Mouse (Mus musculus): Measurements from ENCODE around the gene Sdf2. TPM values are rescaled to one million over a fixed set of nuclear protein-coding genes. Genes with fewer than 3 reads are reported as not detected.

The Sdf2 gene
- polyA plus RNA-seq, 1 experiment from 2014 or later, result 118 TPM

DNA sequence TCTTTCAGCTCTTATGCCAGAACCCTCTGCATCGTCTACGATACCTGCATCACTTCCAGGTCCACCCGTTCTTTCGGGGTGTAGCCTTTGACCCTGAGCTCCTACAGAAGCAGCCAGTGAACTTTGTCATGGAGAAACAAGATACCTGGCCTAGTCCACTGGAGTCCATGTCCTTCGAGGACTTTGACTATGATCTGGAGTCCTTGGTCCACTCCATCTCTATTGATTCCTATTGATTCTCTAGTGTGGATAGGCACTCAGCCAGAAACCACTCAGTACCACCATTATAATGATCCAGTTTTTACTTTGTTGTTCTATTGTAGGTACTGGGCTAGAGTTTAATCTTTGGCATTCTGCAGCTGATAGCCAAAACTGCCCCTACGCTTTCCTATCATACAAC is 49.0 kb downstream of the Sdf2 start:
- CTCF ChIA-PET, result interaction anchor here (1.3 kb wide), 1 partner anchor 26 kb away, joined by 4 read pairs; no protein-coding TSS in a partner anchor
- H3K27me3 ChIP-seq, result no peaks in the 10 kb centered on the region
- TF ChIP-seq CTCF (IDR thresholded peaks at IDR 0.05), result no peak

DNA sequence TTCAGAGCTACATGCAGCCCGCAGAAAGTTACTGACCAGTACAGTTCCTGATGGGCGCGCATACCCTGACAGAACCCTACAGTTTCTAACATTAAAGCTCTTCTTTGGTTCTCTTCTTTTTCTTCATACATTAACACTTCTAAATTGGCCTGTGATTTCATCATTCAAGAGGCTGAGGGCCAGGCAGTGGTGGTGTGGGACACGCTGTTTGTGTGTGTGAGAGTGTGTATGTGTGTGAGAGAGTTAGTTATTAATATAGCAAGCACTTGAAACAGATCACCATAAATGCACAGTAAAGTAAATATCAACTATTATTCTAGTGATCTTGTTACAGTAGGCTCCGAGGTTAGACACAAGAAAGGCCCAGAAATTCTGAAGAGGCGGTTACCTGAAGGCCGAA is 55.4 kb downstream of the Sdf2 start:
- H3K27me3 ChIP-seq, result no peaks in the 10 kb centered on the region
- CTCF ChIA-PET, result interaction anchor here (2.1 kb wide), 1 partner anchor 11 kb away, joined by 5 read pairs; no protein-coding TSS in a partner anchor
- ATAC-seq (no peak), DNase-seq (ENCODE audit: low read depth, low spot score) (no peak)
- in situ Hi-C loops (cut with MboI; ENCODE audit: low pct_unique_long_range_greater_than_20kb), result no loop called here
- no peak for TF ChIP-seq CTCF (IDR thresholded peaks at IDR 0.05)
- POLR2A ChIA-PET, result interaction anchor here (0.8 kb wide), 1 partner anchor 11 kb away, joined by 4 read pairs; no protein-coding TSS in a partner anchor

More for the DNA sequence above, 49.0 kb downstream of the Sdf2 start:
- in situ Hi-C loops (cut with MboI; ENCODE audit: low pct_unique_long_range_greater_than_20kb), result no loop called here
- POLR2A ChIA-PET, result interaction anchor here (0.9 kb wide), 1 partner anchor 18 kb away, joined by 6 read pairs; no protein-coding TSS in a partner anchor
- DNase-seq (ENCODE audit: low read depth, low spot score), result no peak
- ATAC-seq, result no peak

DNA sequence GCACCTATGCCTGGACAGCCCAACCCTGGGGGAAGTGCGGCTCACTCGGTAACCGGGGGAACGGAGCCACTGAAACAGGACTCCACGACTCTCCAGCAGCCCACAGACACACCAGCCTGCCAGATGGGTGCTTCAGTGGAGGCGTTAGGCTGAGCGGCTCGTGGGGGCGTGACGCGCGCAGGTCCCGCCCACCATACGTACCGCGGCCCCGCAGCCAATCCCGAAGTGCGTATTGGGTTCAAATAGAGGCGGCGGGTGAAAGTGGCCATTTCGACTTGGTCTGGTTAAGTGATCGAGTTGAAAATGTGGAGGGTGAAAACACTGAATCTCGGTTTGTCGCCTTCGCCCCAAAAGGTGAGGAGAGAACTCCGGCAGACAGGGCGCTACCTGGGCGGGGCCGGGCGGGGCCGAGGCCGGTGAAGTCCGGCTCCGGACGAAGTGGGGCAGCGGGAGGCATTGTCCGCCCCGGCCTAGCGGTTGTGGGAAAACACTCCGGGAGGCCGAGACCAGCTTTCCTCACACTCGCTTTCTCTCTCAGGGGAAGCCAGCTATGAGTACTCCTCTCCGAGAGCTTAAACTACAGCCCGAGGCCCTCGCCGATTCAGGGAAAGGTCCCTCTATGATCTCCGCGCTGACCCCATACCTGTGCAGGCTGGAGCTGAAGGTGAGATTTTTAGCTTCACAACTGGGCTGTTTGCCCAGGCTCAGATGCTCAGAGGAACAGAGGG is 56.0 kb downstream of the Sdf2 start, which contains the start of gene Spag5:
Gene Spag5 (plus strand): TSS at position 173 of the 728 bp plus-strand sequence.
- ChIA-PET POLR2A (interaction anchor here (0.6 to 1.0 kb wide), 3 partner anchors 12 to 19 kb away, joined by 3 to 4 read pairs (median 4); no protein-coding TSS in a partner anchor), CTCF (interaction anchor here (1.1 to 2.1 kb wide), 2 partner anchors 12 to 17 kb away, joined by 4 to 5 read pairs; no protein-coding TSS in a partner anchor)
- no peaks in the 10 kb centered on the region for H3K27me3 ChIP-seq
- TF ChIP-seq CTCF (IDR thresholded peaks at IDR 0.05), result no peak
- ATAC-seq (peak; percentile 95), DNase-seq (ENCODE audit: low read depth, low spot score) (peak; percentile 37)
- in situ Hi-C loops (cut with MboI; ENCODE audit: low pct_unique_long_range_greater_than_20kb), result no loop called here

Other genes with a start within 250 kb of the Sdf2 start
- 17.9 TPM for gene Dhrs13, start 213.5 kb upstream of the Sdf2 start, polyA plus RNA-seq (2021)
- gene Flot2, start 207.8 kb upstream of the Sdf2 start, polyA plus RNA-seq (2021), result 143 TPM
- gene Eral1, start 165.4 kb upstream of the Sdf2 start, polyA plus RNA-seq (2021), result 22.1 TPM
- 18.6 TPM for gene Fam222b, start 151.1 kb upstream of the Sdf2 start, polyA plus RNA-seq (2021)
- gene Traf4, start 80.2 kb upstream of the Sdf2 start, polyA plus RNA-seq (2021), result 101 TPM
- gene Nek8, start 69.1 kb upstream of the Sdf2 start, polyA plus RNA-seq (2021), result 19.6 TPM
- gene Tlcd1, start 69.0 kb upstream of the Sdf2 start, polyA plus RNA-seq (2021), result 13.6 TPM
- 1,270 TPM for gene Rpl23a, start 62.2 kb upstream of the Sdf2 start, polyA plus RNA-seq (2021)
- 138 TPM for gene Rab34, start 57.3 kb upstream of the Sdf2 start, polyA plus RNA-seq (2021)
- 0.18 TPM for gene Proca1, start 52.4 kb upstream of the Sdf2 start, polyA plus RNA-seq (2021)
- 69.2 TPM for gene Supt6, start 241 bp downstream of the Sdf2 start, polyA plus RNA-seq (2021)
- 192 TPM for gene 2610507B11Rik, start 16.0 kb downstream of the Sdf2 start, polyA plus RNA-seq (2021)
- gene BC030499, start 45.1 kb downstream of the Sdf2 start, polyA plus RNA-seq (2021), result 0.30 TPM
- gene Spag5, start 55.8 kb downstream of the Sdf2 start, polyA plus RNA-seq (2021), result 45.2 TPM
- 0.32 TPM for gene Aldoc, start 77.2 kb downstream of the Sdf2 start, polyA plus RNA-seq (2021)
- 96.5 TPM for gene Pigs, start 82.7 kb downstream of the Sdf2 start, polyA plus RNA-seq (2021)
- 55.0 TPM for gene Unc119, start 97.7 kb downstream of the Sdf2 start, polyA plus RNA-seq (2021)
- 0.37 TPM for gene Foxn1, start 140.8 kb downstream of the Sdf2 start, polyA plus RNA-seq (2021)
- gene Slc13a2, start 176.5 kb downstream of the Sdf2 start, polyA plus RNA-seq (2021), result 1.1 TPM
- 15.6 TPM for gene Slc46a1, start 220.0 kb downstream of the Sdf2 start, polyA plus RNA-seq (2021)

Data from Patski (cell line).